Mouse (Mus musculus): ENCODE measurements around the gene Myo16.

The Myo16 gene

GRCm38 (mm10) chr8:10415885-10416284 lies 262.2 kb downstream of the Myo16 start:
- no peak for DNase-seq

GRCm38 (mm10) chr8:10416806-10417205 lies 263.1 kb downstream of the Myo16 start:
- DNase-seq, result no peak

- no peak for DNase-seq
These were observed 263.6 kb downstream of the Myo16 start for GRCm38 (mm10) chr8:10417281-10417680.

GRCm38 (mm10) chr8:10418013-10418412 lies 264.3 kb downstream of the Myo16 start:
- DNase-seq, result no peak

GRCm38 (mm10) chr8:10418971-10419370 lies 265.3 kb downstream of the Myo16 start:
- no peak for DNase-seq

GRCm38 (mm10) chr8:10419726-10420125 lies 266.0 kb downstream of the Myo16 start:
- no peak for DNase-seq

GRCm38 (mm10) chr8:10420551-10420950 lies 266.8 kb downstream of the Myo16 start:
- DNase-seq, result no peak

- DNase-seq, result no peak
These were observed 267.9 kb downstream of the Myo16 start for GRCm38 (mm10) chr8:10421516-10422090.

- DNase-seq, result no peak
These were observed 281.8 kb downstream of the Myo16 start for GRCm38 (mm10) chr8:10435492-10435891.

- DNase-seq, result peak; percentile 55
These were observed 285.1 kb downstream of the Myo16 start for GRCm38 (mm10) chr8:10438772-10439171.

- DNase-seq, result no peak
These were observed 286.1 kb downstream of the Myo16 start for GRCm38 (mm10) chr8:10439595-10440453.

- DNase-seq, result no peak
These were observed 288.9 kb downstream of the Myo16 start for GRCm38 (mm10) chr8:10442562-10442961.

- DNase-seq, result no peak
These were observed 291.3 kb downstream of the Myo16 start for GRCm38 (mm10) chr8:10445011-10445410.

- DNase-seq, result peak; percentile 25
These were observed 294.8 kb downstream of the Myo16 start for GRCm38 (mm10) chr8:10448545-10448944.

- no peak for DNase-seq
These were observed 299.3 kb downstream of the Myo16 start for GRCm38 (mm10) chr8:10453046-10453445.

GRCm38 (mm10) chr8:10458151-10458649 lies 304.5 kb downstream of the Myo16 start:
- no peak for DNase-seq

GRCm38 (mm10) chr8:10462271-10462670 lies 308.6 kb downstream of the Myo16 start:
- DNase-seq, result no peak

- DNase-seq, result no peak
These were observed 314.8 kb downstream of the Myo16 start for GRCm38 (mm10) chr8:10468490-10468889.

GRCm38 (mm10) chr8:10469658-10470057 lies 315.9 kb downstream of the Myo16 start:
- peak; percentile 32 for DNase-seq

- no peak for DNase-seq
These were observed 316.6 kb downstream of the Myo16 start for GRCm38 (mm10) chr8:10470280-10470679.

- no peak for DNase-seq
These were observed 318.7 kb downstream of the Myo16 start for GRCm38 (mm10) chr8:10472371-10472770.

- no peak for DNase-seq
These were observed 320.7 kb downstream of the Myo16 start for GRCm38 (mm10) chr8:10474446-10474845.

GRCm38 (mm10) chr8:10479059-10479458 lies 325.3 kb downstream of the Myo16 start:
- no peak for DNase-seq

- DNase-seq, result no peak
These were observed 327.1 kb downstream of the Myo16 start for GRCm38 (mm10) chr8:10480850-10481249.

Data from right cerebral cortex, postnatal 14 days (tissue).